Mouse (Mus musculus): ENCODE results near the gene Nfia.

Nfia gene

GRCm38 (mm10) chr4:97868307-97868937, 95.9 kb downstream of the Nfia start:
- peak; percentile 66 for DNase-seq (ENCODE audit: low read depth, low spot score)

DNA sequence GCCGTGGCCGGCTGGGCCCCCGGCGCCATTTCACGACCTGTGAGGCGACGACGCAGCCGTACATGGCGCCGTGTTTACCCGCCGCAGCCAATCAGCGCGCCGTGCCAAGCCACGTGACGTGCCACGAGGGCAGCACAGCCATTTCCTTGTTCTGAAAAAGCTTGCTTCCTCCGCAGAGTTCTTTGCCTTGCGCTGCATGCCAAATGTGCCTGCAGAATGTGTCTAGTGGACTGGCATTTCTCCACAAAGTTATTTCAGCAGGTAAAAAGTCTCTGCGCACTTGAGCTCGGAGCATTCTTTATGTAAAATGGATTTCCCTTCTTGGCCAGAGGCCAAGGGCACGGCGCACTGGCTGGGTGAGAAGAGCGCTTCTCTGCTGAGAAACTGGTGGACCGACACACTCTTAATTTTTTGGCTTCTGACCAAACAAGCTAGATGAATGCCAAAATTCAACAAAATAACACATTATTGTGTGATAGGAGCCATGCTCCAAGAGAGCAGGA, 96.5 kb downstream of the Nfia start:
- DNase-seq (ENCODE audit: low read depth, low spot score), result peak; percentile 98

DNA sequence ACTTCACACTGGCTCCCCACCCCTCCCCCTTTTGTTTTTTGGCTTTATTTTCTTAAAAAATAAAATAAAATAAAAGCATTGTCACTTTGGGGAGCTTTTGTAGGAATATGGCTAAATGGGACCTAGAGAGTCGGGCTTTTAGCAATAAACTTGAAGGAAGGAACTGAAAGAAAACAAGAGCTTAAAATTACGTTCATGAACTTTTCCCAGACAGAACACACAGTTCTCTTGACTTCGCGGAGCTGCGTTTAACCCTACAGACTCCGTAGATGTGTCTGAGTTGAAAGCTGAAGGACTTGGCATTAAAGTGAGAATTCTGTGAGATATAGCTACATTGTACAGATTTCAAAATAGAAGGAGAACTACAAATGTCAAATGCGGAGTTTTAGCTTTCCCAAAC, 96.9 kb downstream of the Nfia start:
- DNase-seq (ENCODE audit: low read depth, low spot score), result no peak

DNA sequence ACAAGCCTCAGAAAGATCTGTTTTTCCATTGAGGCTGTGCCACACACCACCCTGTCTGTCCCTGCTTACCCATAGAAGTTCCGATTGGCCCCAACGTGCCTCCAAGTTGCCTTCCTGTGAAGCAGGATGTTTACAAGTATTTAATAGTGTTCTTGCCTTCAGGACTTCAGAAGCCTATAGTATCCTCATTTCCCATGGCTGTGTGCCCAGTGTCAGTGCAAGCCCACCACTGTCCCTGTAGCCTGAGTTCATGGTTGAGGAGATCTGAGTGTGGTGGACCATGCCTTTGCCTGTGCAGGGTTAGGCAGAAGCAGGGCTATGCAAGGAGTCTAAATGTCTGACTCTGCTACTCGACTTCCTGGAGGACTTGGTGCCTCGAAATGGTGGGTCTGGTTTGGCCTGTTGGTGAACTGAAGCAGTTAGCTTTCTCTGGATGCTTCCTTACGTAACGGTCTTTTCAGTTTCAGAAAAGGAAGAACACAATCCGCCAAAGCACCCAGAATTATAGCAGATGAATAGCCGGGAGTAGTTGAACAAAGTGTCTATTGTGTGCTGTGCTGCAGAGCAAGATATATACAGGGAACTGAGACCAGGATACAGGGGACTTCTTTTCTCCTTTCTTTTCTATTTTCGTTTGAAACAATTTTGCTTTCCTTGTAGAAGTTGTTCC, 99.4 kb downstream of the Nfia start:
- peak; percentile 55 for DNase-seq (ENCODE audit: low read depth, low spot score)

- DNase-seq (ENCODE audit: low read depth, low spot score), result no peak
Measured at GRCm38 (mm10) chr4:97874916-97875315, 102.4 kb downstream of the Nfia start.

DNA sequence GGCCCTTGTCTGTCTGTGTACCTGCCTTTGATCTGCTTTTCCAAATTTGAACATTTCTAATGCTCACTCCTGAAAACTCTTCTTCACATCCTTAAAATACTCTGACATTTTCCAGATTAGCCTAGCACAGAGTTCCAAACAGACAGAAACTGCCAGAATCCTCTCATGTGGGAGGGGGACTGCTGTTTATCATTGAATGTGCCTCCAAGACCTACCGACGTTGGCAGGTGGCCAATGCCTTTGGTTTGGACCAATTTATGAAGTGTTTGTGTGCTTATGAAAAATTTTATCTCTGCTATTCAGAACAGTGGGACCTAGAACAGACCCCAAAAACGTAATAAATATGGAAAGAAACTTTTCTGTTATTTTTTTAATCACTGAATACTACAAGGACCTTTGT, 103.4 kb downstream of the Nfia start:
- peak; percentile 74 for DNase-seq (ENCODE audit: low read depth, low spot score)

GRCm38 (mm10) chr4:97879696-97880095, 107.2 kb downstream of the Nfia start:
- no peak for DNase-seq (ENCODE audit: low read depth, low spot score)

DNA sequence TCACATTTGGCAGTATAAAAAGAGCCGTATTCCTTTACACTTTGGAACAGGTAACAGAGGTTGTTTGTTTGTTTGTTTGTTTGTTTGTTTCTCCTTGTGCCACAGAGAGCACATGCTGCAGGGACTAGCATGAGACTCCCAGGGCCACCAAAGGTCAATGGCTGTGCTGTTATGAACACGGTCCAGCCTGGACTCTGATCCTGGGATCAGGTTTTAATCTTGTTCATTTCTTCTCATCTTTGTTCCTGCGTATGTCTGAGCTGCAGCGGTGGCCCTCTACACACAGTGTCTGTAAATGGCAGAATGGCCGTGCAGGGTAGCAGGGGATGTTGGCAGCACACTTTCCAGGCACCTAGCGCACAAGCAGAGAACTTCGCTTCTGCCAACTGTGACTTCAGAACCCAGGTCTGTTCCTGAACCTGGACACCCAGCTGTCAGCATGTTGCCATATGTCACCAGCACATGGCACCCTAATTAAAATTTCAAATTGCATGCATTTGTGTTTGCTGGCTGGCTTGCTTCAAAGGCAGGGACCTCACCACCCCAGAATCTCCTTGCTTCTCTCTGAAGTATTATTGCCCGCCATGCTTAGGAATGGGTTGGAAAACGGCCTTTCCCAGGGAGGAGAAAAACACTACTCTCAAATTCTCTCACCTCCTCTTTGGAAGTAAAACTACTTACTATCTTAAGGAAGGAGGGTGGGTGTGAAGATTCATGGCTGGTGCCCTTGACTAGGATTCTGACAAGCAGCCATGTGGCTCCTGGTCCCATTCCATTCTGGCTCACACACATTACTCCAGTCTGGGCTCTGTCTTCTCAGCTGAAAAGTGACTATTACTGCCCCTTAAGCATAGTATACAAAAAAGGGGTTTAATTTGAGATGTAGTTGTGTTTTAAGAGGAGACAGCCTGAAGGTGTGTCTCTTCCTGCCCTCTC, 107.9 kb downstream of the Nfia start:
- DNase-seq (ENCODE audit: low read depth, low spot score), result peak; percentile 96

DNA sequence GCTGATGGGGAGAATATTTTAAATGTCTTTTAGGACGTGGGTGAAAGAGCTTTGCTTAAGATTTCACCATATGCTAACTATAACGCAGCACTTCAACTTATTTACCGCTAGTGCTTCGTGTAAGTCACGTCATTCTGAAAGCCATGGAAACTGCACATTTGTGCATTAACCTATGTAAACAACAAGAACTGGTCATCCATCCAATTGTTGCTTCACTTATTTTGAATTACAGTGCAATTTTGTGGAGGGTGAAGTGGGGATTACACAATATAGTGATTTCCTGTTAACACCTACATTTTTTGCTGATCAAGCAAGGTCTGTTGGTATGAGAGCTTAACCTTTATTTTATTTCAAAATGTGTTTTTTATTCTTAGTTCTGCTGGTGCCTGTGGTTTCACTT, 113.0 kb downstream of the Nfia start:
- DNase-seq (ENCODE audit: low read depth, low spot score), result no peak

- DNase-seq (ENCODE audit: low read depth, low spot score), result no peak
Measured at GRCm38 (mm10) chr4:97886220-97886619, 113.7 kb downstream of the Nfia start.

- DNase-seq (ENCODE audit: low read depth, low spot score), result no peak
Measured at GRCm38 (mm10) chr4:97887228-97887627, 114.7 kb downstream of the Nfia start.

GRCm38 (mm10) chr4:97891063-97891462, 118.5 kb downstream of the Nfia start:
- DNase-seq (ENCODE audit: low read depth, low spot score), result no peak

DNA sequence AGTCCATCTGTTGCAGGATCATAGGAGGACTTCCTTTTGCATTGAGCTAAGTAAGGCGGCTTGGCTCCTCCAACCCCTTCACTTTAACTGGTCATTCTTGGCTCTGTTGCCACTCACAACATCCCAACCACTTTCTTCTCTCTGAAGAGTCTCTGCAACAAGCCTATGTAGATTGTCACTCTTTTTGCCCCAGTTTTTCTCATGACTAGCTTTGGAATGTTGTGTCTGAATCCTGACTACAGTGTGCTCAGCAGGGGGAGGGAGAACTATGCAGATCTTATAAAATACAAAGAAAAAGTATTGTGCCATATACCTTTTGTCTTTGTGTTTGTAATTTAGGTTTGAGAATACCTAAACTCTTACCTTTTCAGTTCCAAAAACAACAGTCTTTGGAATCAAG, 119.1 kb downstream of the Nfia start:
- DNase-seq (ENCODE audit: low read depth, low spot score), result no peak

DNA sequence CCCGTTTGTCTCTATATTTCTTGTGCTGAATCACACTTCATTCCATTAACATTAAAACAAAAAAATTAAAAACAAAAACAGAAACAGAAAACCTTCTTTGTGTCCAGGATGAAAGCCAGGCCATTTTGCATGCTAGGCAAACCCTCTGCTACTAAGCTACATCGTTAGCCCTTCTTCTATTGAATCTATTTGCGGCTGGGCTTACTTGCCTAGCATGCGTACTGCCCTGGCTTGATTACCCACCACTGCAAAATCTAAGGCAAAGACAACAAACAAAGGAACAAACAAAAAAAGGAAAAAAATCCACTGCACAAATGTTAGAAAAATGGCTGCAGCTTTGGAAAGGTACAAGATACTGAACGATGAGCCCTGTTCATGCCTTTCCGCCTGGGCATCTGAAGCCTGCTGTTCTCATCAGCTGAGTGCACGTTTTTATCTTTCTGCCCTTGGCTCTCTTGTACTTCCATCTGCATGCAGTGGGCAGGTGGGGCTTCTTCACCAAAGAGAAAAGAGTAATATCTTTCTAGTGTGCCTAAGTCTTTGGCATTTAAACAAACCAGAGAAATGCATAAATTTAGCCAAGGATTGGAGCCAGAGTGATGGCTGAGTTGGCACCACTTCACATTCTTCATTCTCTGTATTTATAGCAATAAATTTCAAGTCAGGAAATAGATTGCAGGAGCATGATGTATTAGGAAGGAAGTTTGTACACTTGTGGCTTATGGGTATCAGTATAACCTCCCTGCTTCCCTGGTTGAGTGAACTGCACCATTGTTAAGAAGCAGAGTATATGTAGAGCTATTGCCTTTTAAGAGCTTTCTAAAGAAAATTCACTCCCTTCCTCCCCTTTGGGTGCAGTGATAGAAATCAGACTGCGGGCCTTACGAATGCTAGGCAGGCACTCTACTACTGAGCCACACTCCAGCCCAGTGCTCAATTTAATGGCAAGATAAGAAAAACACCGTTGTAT, 121.7 kb downstream of the Nfia start:
- peak; percentile 84 for DNase-seq (ENCODE audit: low read depth, low spot score)

- DNase-seq (ENCODE audit: low read depth, low spot score), result no peak
Measured at GRCm38 (mm10) chr4:97895940-97896339, 123.4 kb downstream of the Nfia start.

- no peak for DNase-seq (ENCODE audit: low read depth, low spot score)
Measured at GRCm38 (mm10) chr4:97900256-97900944, 127.9 kb downstream of the Nfia start.

- peak; percentile 60 for DNase-seq (ENCODE audit: low read depth, low spot score)
Measured at GRCm38 (mm10) chr4:97905826-97906225, 133.3 kb downstream of the Nfia start.

- DNase-seq (ENCODE audit: low read depth, low spot score), result no peak
Measured at GRCm38 (mm10) chr4:97908576-97909147, 136.1 kb downstream of the Nfia start.

- DNase-seq (ENCODE audit: low read depth, low spot score), result no peak
Measured at GRCm38 (mm10) chr4:97910115-97910776, 137.7 kb downstream of the Nfia start.
